ENCODE assay signal across 12 mouse cellular contexts in genomic region chr17:12207022-12207548, GRCm38 (mm10).
A peak's percentile ranks its signal among the peaks of the same experiment; 100 is the strongest.
DNase-seq lines count a peak whose midpoint lies in the region; ATAC-seq and TF ChIP-seq lines count a peak whose summit lies in the region.
"Had no signal": no experiment of that assay in that cellular context is flagged by ENCODE, and none has a peak within 500 bp of the region (broad histone marks: within the 10 kb centered on the region; RNA-seq: fewer than 3 reads in every experiment).

No protein-coding gene starts in this region.

- no peaks in the 10 kb centered on the region for H3K9me3 ChIP-seq in heart, embryonic 13.5 days
- H3K9me3 ChIP-seq in CH12.LX (replicated peaks; ENCODE audit: low read length): no peaks in the 10 kb centered on the region
- no peaks in the 10 kb centered on the region for H3K9me3 ChIP-seq in embryonic facial prominence, embryonic 13.5 days
- no peaks in the 10 kb centered on the region for H3K9me3 ChIP-seq in limb, embryonic 13.5 days

- intact Hi-C loops in heart, postnatal 10 days (cut with DNase I): loop anchor here (5.0 kb wide), 1 partner anchor 35 kb away; no protein-coding TSS in a partner anchor

- TF ChIP-seq EP300 in CH12.LX (IDR thresholded peaks at IDR 0.05; ENCODE audit: low read length): peak; percentile 65

- TF ChIP-seq RAD21 in CH12.LX (IDR thresholded peaks at IDR 0.05; ENCODE audit: low read depth, low read length): no peak

- peak overlapping the region; percentile 24; the same call in 1 of the 2 replicates for H3K9ac ChIP-seq in heart, embryonic 13.5 days
- no peak overlapping the region for H3K9ac ChIP-seq in CH12.LX (ENCODE audit: insufficient read depth, low read depth)
- no peak overlapping the region for H3K9ac ChIP-seq in embryonic facial prominence, embryonic 13.5 days
- H3K9ac ChIP-seq in limb, embryonic 13.5 days: no peak overlapping the region

- WGBS in heart, embryonic 13.5 days: 40% methylated on average over 1 of the region's 1 CpGs
- WGBS in embryonic facial prominence, embryonic 13.5 days: 20% methylated on average over 1 of the region's 1 CpGs
- WGBS in limb, embryonic 13.5 days: 19% methylated on average over 1 of the region's 1 CpGs

- dilution Hi-C loops in CH12.LX (cut with MboI; ENCODE audit: extremely low pct_ligation_motif_present, extremely low pct_unique_long_range_greater_than_20kb, low sequenced_read_pairs): no loop called here

- H3K27me3 ChIP-seq in heart, embryonic 13.5 days (replicated peaks): no peaks in the 10 kb centered on the region
- no peaks in the 10 kb centered on the region for H3K27me3 ChIP-seq in CH12.LX (replicated peaks)
- H3K27me3 ChIP-seq in embryonic facial prominence, embryonic 13.5 days: no peaks in the 10 kb centered on the region
- H3K27me3 ChIP-seq in limb, embryonic 13.5 days: no peaks in the 10 kb centered on the region

- peaks cover 19% of the 10 kb centered on the region; the same call in 1 of the 2 replicates for H3K36me3 ChIP-seq in heart, embryonic 13.5 days
- H3K36me3 ChIP-seq in CH12.LX (replicated peaks in 1 of 2; ENCODE audit: control insufficient read depth in 1 of 2, insufficient read depth in 1 of 2, low read length in 1 of 2): peaks cover 32 to 69% of the 10 kb centered on the region in 2 experiments
- peaks cover 19% of the 10 kb centered on the region for H3K36me3 ChIP-seq in embryonic facial prominence, embryonic 13.5 days
- peaks cover 15% of the 10 kb centered on the region for H3K36me3 ChIP-seq in limb, embryonic 13.5 days

- H3K4me2 ChIP-seq in heart, embryonic 13.5 days: 0 out of 2 replicates have a peak overlapping the region, but pooled peaks have one; percentile 7
- no peak overlapping the region; the same call in 1 of the 2 replicates for H3K4me2 ChIP-seq in CH12.LX (ENCODE audit: insufficient read depth, low read depth, poor library complexity, severe bottlenecking)
- no peak overlapping the region for H3K4me2 ChIP-seq in embryonic facial prominence, embryonic 13.5 days
- no peak overlapping the region for H3K4me2 ChIP-seq in limb, embryonic 13.5 days (replicated peaks)

- H3K79me2 ChIP-seq in CH12.LX (replicated peaks; ENCODE audit: control insufficient read depth, extremely low read depth, insufficient read depth, poor library complexity, severe bottlenecking): peaks cover 2% of the 10 kb centered on the region

- peak overlapping the region; percentile 58 for H3K27ac ChIP-seq in heart, embryonic 13.5 days (replicated peaks)
- H3K27ac ChIP-seq in CH12.LX (ENCODE audit: insufficient read depth, low read depth): peak overlapping the region; percentile 3; the same call in 1 of the 2 replicates
- peak overlapping the region; percentile 4; the same call in 1 of the 2 replicates for H3K27ac ChIP-seq in embryonic facial prominence, embryonic 13.5 days
- H3K27ac ChIP-seq in limb, embryonic 13.5 days: peak overlapping the region; percentile 63; the same call in 1 of the 2 replicates

- no peak for TF ChIP-seq CTCF in CH12.LX (conservative IDR thresholded peaks at IDR 0.05 in 1 of 2, IDR thresholded peaks at IDR 0.05 in 1 of 2; ENCODE audit: low read depth in 2 of 2, low read length in 2 of 2)

- peaks cover 52% of the 10 kb centered on the region for H3K4me1 ChIP-seq in heart, embryonic 13.5 days
- H3K4me1 ChIP-seq in CH12.LX (ENCODE audit: control insufficient read depth in 1 of 2, insufficient read depth in 2 of 2): peaks cover 63 to 97% of the 10 kb centered on the region in 2 experiments
- peaks cover 66% of the 10 kb centered on the region for H3K4me1 ChIP-seq in embryonic facial prominence, embryonic 13.5 days
- peaks cover 50% of the 10 kb centered on the region for H3K4me1 ChIP-seq in limb, embryonic 13.5 days

- no peak for ATAC-seq in heart, embryonic 13.5 days (ENCODE audit: extremely low read depth, insufficient number of reproducible peaks, low FRiP score, low TSS enrichment)
- no peak for ATAC-seq in embryonic facial prominence, embryonic 13.5 days (ENCODE audit: insufficient number of reproducible peaks, insufficient read depth, low FRiP score, low TSS enrichment, low read depth)
- no peak for ATAC-seq in limb, embryonic 13.5 days (ENCODE audit: low FRiP score, low read depth)
- ATAC-seq in activated CD4-positive, CD25-positive, alpha-beta regulatory T cell, adult 4 months: no peak
- ATAC-seq: lung, postnatal 0 days had no signal

- in situ Hi-C loops in CH12.LX (cut with MboI; ENCODE audit: low pct_ligation_motif_present, low pct_unique_long_range_greater_than_20kb, low sequenced_read_pairs): no loop called here

- no peak for DNase-seq in heart, postnatal 10 days
- no peak for DNase-seq in CH12.LX (ENCODE audit: extremely low read depth)
- DNase-seq in lung, postnatal 4 days: no peak
- DNase-seq in thymus, postnatal 36 days: no peak
- DNase-seq: cerebellum, adult 9-11 months; kidney, adult 9 months; thymus, adult 18-20 months had no signal

- TF ChIP-seq POLR2A in CH12.LX (IDR thresholded peaks at IDR 0.05; ENCODE audit: low read depth, low read length): no peak

- no peak overlapping the region for H3K4me3 ChIP-seq in heart, embryonic 13.5 days
- H3K4me3 ChIP-seq in CH12.LX (replicated peaks in 1 of 3; ENCODE audit: low read depth in 2 of 3, low read length in 2 of 3, poor library complexity in 1 of 3): no peak overlapping the region
- no peak overlapping the region for H3K4me3 ChIP-seq in embryonic facial prominence, embryonic 13.5 days
- H3K4me3 ChIP-seq in limb, embryonic 13.5 days: no peak overlapping the region

TF ChIP-seq in CH12.LX, 34 proteins besides CTCF, POLR2A, EP300 and RAD21:
- TF ChIP-seq USF2 (conservative IDR thresholded peaks at IDR 0.05; ENCODE audit: low read depth, low read length) (no peak), UBTF (IDR thresholded peaks at IDR 0.05; ENCODE audit: low read depth, low read length) (no peak), KAT2A (IDR thresholded peaks at IDR 0.05; ENCODE audit: insufficient replicate concordance, low read length) (no peak), JUND (conservative IDR thresholded peaks at IDR 0.05; ENCODE audit: low read depth, low read length) (no peak; the same call in 1 of the 2 replicates), MYC (IDR thresholded peaks at IDR 0.05; ENCODE audit: low read depth, low read length) (no peak), PAX5 (IDR thresholded peaks at IDR 0.05; ENCODE audit: low read length) (no peak), MAFK (IDR thresholded peaks at IDR 0.05; ENCODE audit: insufficient replicate concordance, low read length) (no peak), RCOR1 (conservative IDR thresholded peaks at IDR 0.05; ENCODE audit: low read depth, low read length) (no peak), BHLHE40 (IDR thresholded peaks at IDR 0.05; ENCODE audit: low read depth, low read length) (peak; percentile 66), TBP (conservative IDR thresholded peaks at IDR 0.05; ENCODE audit: low read depth, low read length) (no peak), CHD2 (IDR thresholded peaks at IDR 0.05; ENCODE audit: low read length) (peak; percentile 42; the same call in 1 of the 2 replicates), MAZ (IDR thresholded peaks at IDR 0.05; ENCODE audit: low read depth, low read length) (0 out of 2 replicates have a peak, but pooled peaks have one; percentile 14), GABPA (IDR thresholded peaks at IDR 0.05; ENCODE audit: insufficient replicate concordance, low read depth, low read length) (no peak), USF1 (IDR thresholded peaks at IDR 0.05; ENCODE audit: low read depth, low read length) (no peak), SIN3A (IDR thresholded peaks at IDR 0.05; ENCODE audit: low read length) (no peak), CHD1 (IDR thresholded peaks at IDR 0.05; ENCODE audit: low read depth, low read length) (no peak), NRF1 (IDR thresholded peaks at IDR 0.05; ENCODE audit: low read depth, low read length) (no peak), HCFC1 (IDR thresholded peaks at IDR 0.05; ENCODE audit: low read depth, low read length) (no peak), MXI1 (IDR thresholded peaks at IDR 0.05; ENCODE audit: low read depth, low read length) (no peak), ZC3H11A (IDR thresholded peaks at IDR 0.05; ENCODE audit: low read depth, low read length) (no peak), ETS1 (conservative IDR thresholded peaks at IDR 0.05; ENCODE audit: low read depth, low read length) (peak; percentile 71), MAX (IDR thresholded peaks at IDR 0.05; ENCODE audit: low read length) (no peak), JUN (IDR thresholded peaks at IDR 0.05; ENCODE audit: insufficient read depth, low read depth, low read length) (peak; percentile 17; the same call in 1 of the 2 replicates), IRF4 (IDR thresholded peaks at IDR 0.05; ENCODE audit: low read depth, low read length) (peak; percentile 86), TCF12 (IDR thresholded peaks at IDR 0.05; ENCODE audit: low read depth, low read length) (peak; percentile 88), MEF2A (IDR thresholded peaks at IDR 0.05; ENCODE audit: borderline replicate concordance, low read depth, low read length) (peak; percentile 90; the same call in 1 of the 2 replicates), E2F4 (IDR thresholded peaks at IDR 0.05; ENCODE audit: insufficient replicate concordance, low read depth, low read length) (no peak), ZMIZ1 (IDR thresholded peaks at IDR 0.05; ENCODE audit: low read depth, low read length) (no peak), SMC3 (IDR thresholded peaks at IDR 0.05; ENCODE audit: low read depth, low read length) (no peak), ELF1 (IDR thresholded peaks at IDR 0.05; ENCODE audit: low read depth, low read length) (no peak), ZNF384 (IDR thresholded peaks at IDR 0.05; ENCODE audit: low read depth, low read length) (no peak), POLR2AphosphoS2 (IDR thresholded peaks at IDR 0.05; ENCODE audit: low read depth, low read length) (no peak), ZKSCAN1 (IDR thresholded peaks at IDR 0.05; ENCODE audit: borderline replicate concordance, low read depth, low read length) (no peak), NELFE (IDR thresholded peaks at IDR 0.05; ENCODE audit: low read depth, low read length) (no peak)

Comparison
In these comparisons a context has a peak if more than half of its experiments do, and no peak if none do; other contexts are left out.
1. H3K27ac ChIP-seq: peak in every context shown above with its lines; median percentile 63 in limb, embryonic 13.5 days; 58 in heart, embryonic 13.5 days; 4 in embryonic facial prominence, embryonic 13.5 days; 3 in CH12.LX.